Mouse (Mus musculus): ENCODE results near the gene Slc7a7. TPM values are rescaled to one million over a fixed set of nuclear protein-coding genes. Genes with fewer than 3 reads are reported as not detected.

Gene Slc7a7
- polyA plus RNA-seq, 1 experiment from 2014 or later = 20.7 TPM

- no peak overlapping the region for H3K4me3 ChIP-seq (ENCODE audit: low read depth, low read length)
- no peak for ATAC-seq
- DNase-seq (ENCODE audit: low spot score) = no peak
- H3K36me3 ChIP-seq (ENCODE audit: insufficient read depth, low read length) = no peaks in the 10 kb centered on the region
- no peaks in the 10 kb centered on the region for H3K9me3 ChIP-seq (ENCODE audit: low read length)
- 81% methylated on average over 14 of the region's 14 CpGs for WGBS
- no peaks in the 10 kb centered on the region for H3K27me3 ChIP-seq (replicated peaks; ENCODE audit: insufficient read depth, low read length)
- TF ChIP-seq CTCF (IDR thresholded peaks at IDR 0.05) (no peak), EP300 (IDR thresholded peaks at IDR 0.05) (0 out of 2 replicates have a peak, but pooled peaks have one; percentile 9)
- peaks cover 5% of the 10 kb centered on the region; the same call in 1 of the 2 replicates for H3K4me1 ChIP-seq (ENCODE audit: insufficient read depth, low read depth, low read length)
- no peak overlapping the region for H3K9ac ChIP-seq (replicated peaks; ENCODE audit: low read depth)
- no peak overlapping the region for H3K27ac ChIP-seq (ENCODE audit: low read length)
- H3K4me2 ChIP-seq (replicated peaks; ENCODE audit: low read depth, low read length) = no peak overlapping the region
Measured at GRCm38 (mm10) chr14:54457907-54458569, 40.5 kb upstream of the Slc7a7 start.

GRCm38 (mm10) chr14:54454669-54455528 lies 37.3 kb upstream of the Slc7a7 start:
- H3K27ac ChIP-seq (ENCODE audit: low read length) = 0 out of 2 replicates have a peak overlapping the region, but pooled peaks have one; percentile 8

DNA sequence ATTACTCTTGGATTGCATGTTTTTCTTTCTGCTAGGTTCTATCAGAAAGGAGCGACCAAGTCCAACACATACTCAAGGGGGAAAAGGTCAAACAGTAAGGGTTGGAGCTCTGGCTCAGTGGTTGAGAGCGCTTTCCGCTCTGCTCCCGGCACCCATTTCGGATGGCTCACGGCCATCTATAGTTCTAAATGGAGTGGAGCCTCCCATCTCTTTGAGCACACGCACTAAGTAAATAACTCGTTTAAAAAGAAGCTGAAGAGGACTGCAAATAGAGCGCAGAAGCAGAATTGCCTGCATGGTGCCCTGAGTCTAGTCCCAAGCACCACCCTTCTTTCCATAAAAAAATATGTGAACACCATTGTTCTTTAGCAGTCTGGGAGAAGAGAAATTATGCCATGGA lies 36.0 kb upstream of the Slc7a7 start:
- Histone ChIP-seq H3K4me3 (ENCODE audit: low read depth, low read length) (no peak overlapping the region), H3K9me3 (ENCODE audit: low read length) (no peaks in the 10 kb centered on the region), H3K4me1 (ENCODE audit: insufficient read depth, low read depth, low read length) (peaks cover 5% of the 10 kb centered on the region; the same call in 1 of the 2 replicates), H3K9ac (replicated peaks; ENCODE audit: low read depth) (no peak overlapping the region), H3K4me2 (replicated peaks; ENCODE audit: low read depth, low read length) (no peak overlapping the region), H3K36me3 (ENCODE audit: insufficient read depth, low read length) (no peaks in the 10 kb centered on the region), H3K27me3 (replicated peaks; ENCODE audit: insufficient read depth, low read length) (no peaks in the 10 kb centered on the region), H3K27ac (ENCODE audit: low read length) (peak overlapping the region; percentile 0; the same call in 1 of the 2 replicates)
- ATAC-seq (peak; percentile 47), DNase-seq (ENCODE audit: low spot score) (peak; percentile 79)
- TF ChIP-seq EP300 (IDR thresholded peaks at IDR 0.05) (peak; percentile 44; the same call in 1 of the 2 replicates), CTCF (IDR thresholded peaks at IDR 0.05) (no peak)
- 57% methylated on average over 9 of the region's 9 CpGs for WGBS

More at GRCm38 (mm10) chr14:54454669-54455528, 37.3 kb upstream of the Slc7a7 start:
- WGBS = 45% methylated on average over 11 of the region's 11 CpGs
- Histone ChIP-seq H3K27me3 (replicated peaks; ENCODE audit: insufficient read depth, low read length) (no peaks in the 10 kb centered on the region), H3K4me2 (replicated peaks; ENCODE audit: low read depth, low read length) (no peak overlapping the region), H3K36me3 (ENCODE audit: insufficient read depth, low read length) (no peaks in the 10 kb centered on the region), H3K4me1 (ENCODE audit: insufficient read depth, low read depth, low read length) (peaks cover 5% of the 10 kb centered on the region; the same call in 1 of the 2 replicates), H3K9ac (replicated peaks; ENCODE audit: low read depth) (no peak overlapping the region), H3K4me3 (ENCODE audit: low read depth, low read length) (no peak overlapping the region), H3K9me3 (ENCODE audit: low read length) (no peaks in the 10 kb centered on the region)
- TF ChIP-seq CTCF (IDR thresholded peaks at IDR 0.05) (no peak), EP300 (IDR thresholded peaks at IDR 0.05) (peak; percentile 75)
- DNase-seq (ENCODE audit: low spot score) (peak; percentile 85), ATAC-seq (peak; percentile 78)

- Histone ChIP-seq H3K27ac (ENCODE audit: low read length) (no peak overlapping the region), H3K4me3 (ENCODE audit: low read depth, low read length) (no peak overlapping the region), H3K36me3 (ENCODE audit: insufficient read depth, low read length) (peaks cover 1% of the 10 kb centered on the region; the same call in 1 of the 2 replicates), H3K27me3 (replicated peaks; ENCODE audit: insufficient read depth, low read length) (no peaks in the 10 kb centered on the region), H3K4me2 (replicated peaks; ENCODE audit: low read depth, low read length) (no peak overlapping the region), H3K9me3 (ENCODE audit: low read length) (no peaks in the 10 kb centered on the region), H3K4me1 (ENCODE audit: insufficient read depth, low read depth, low read length) (no peaks in the 10 kb centered on the region), H3K9ac (replicated peaks; ENCODE audit: low read depth) (no peak overlapping the region)
- DNase-seq (ENCODE audit: low spot score) (no peak), ATAC-seq (no peak; the same call in 1 of the 2 replicates)
- TF ChIP-seq CTCF (IDR thresholded peaks at IDR 0.05) (no peak), EP300 (IDR thresholded peaks at IDR 0.05) (no peak)
- WGBS = 67% methylated on average over 3 of the region's 3 CpGs
Measured at GRCm38 (mm10) chr14:54445476-54445875, 27.9 kb upstream of the Slc7a7 start.

- Histone ChIP-seq H3K9ac (replicated peaks; ENCODE audit: low read depth) (no peak overlapping the region), H3K4me3 (ENCODE audit: low read depth, low read length) (no peak overlapping the region), H3K4me1 (ENCODE audit: insufficient read depth, low read depth, low read length) (no peaks in the 10 kb centered on the region), H3K27me3 (replicated peaks; ENCODE audit: insufficient read depth, low read length) (no peaks in the 10 kb centered on the region), H3K4me2 (replicated peaks; ENCODE audit: low read depth, low read length) (no peak overlapping the region), H3K27ac (ENCODE audit: low read length) (0 out of 2 replicates have a peak overlapping the region, but pooled peaks have one; percentile 3), H3K9me3 (ENCODE audit: low read length) (no peaks in the 10 kb centered on the region), H3K36me3 (ENCODE audit: insufficient read depth, low read length) (peaks cover 15% of the 10 kb centered on the region)
- peak; percentile 70 for DNase-seq (ENCODE audit: low spot score)
- 55% methylated on average over 15 of the region's 15 CpGs for WGBS
- ATAC-seq = peak; percentile 45
- TF ChIP-seq CTCF (IDR thresholded peaks at IDR 0.05) = no peak
- no peak for TF ChIP-seq EP300 (IDR thresholded peaks at IDR 0.05)
Measured at GRCm38 (mm10) chr14:54443712-54444618, 26.4 kb upstream of the Slc7a7 start.
